ENCODE assay signal across 27 mouse cellular contexts in the genomic region with DNA sequence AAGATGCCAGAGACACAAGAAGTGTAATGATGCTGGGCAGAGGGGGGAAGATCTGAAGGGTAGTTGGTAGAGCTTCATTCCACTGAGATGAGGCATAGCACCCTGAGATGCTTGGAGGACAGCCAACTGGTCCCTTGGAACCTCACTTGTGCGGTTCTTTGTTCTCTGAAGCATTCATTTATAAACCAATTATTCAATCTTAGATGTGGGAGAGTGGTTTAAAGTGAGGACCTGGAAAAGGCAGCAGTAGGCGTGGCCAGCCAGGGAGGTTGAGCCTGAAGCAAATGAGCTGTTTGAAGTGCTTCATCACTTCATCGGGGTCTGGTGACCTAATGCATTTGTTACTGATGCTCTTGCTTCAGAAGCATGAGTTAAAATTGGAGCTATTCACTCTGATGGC. TPM values are rescaled to one million over a fixed set of nuclear protein-coding genes. Genes with fewer than 3 reads are reported as not detected.
A peak's percentile ranks its signal among the peaks of the same experiment; 100 is the strongest.
DNase-seq lines count a peak whose midpoint lies in the region; TF ChIP-seq lines count a peak whose summit lies in the region.
"Had no signal": no experiment of that assay in that cellular context is flagged by ENCODE, and none has a peak within 500 bp of the region (broad histone marks: within the 10 kb centered on the region; RNA-seq: fewer than 3 reads in every experiment).

No protein-coding gene starts in this region.

- peaks cover 8% of the 10 kb centered on the region for H3K4me1 ChIP-seq in ES-Bruce4 (ENCODE audit: control insufficient read depth, insufficient read depth, low read length)
- H3K4me1 ChIP-seq in kidney, adult 2 months (ENCODE audit: control insufficient read depth, insufficient read depth, low read length): no peaks in the 10 kb centered on the region
- H3K4me1 ChIP-seq: hindbrain, embryonic 10.5 days; kidney, embryonic 15.5 days; midbrain, embryonic 12.5 days; neural tube, embryonic 15.5 days had no signal

- no peak overlapping the region for H3K4me3 ChIP-seq in layer of hippocampus, adult 2 months
- no peak overlapping the region for H3K4me3 ChIP-seq in ES-Bruce4 (ENCODE audit: low read depth, low read length)
- H3K4me3 ChIP-seq in kidney, adult 2 months (ENCODE audit: insufficient read depth, low read depth, low read length): no peak overlapping the region
- H3K4me3 ChIP-seq: hindbrain, embryonic 10.5 days; kidney, embryonic 15.5 days; liver, embryonic 12.5 days; midbrain, embryonic 12.5 days; neural tube, embryonic 15.5 days had no signal

- no peak for DNase-seq in layer of hippocampus, adult 2 months (ENCODE audit: low spot score in 2 of 2)
- DNase-seq in layer of hippocampus, postnatal 14 days (ENCODE audit: low spot score in 2 of 2): no peak
- DNase-seq in induced T-regulatory cell, adult 2 months (ENCODE audit: low read depth): peak; percentile 66
- peak; percentile 79 for DNase-seq in thymus, postnatal 14 days
- no peak for DNase-seq in right cerebral cortex, postnatal 36 days (ENCODE audit: low spot score in 2 of 2)
- no peak for DNase-seq in kidney, adult 2 months
- DNase-seq in adrenal gland, adult 18-20 months (ENCODE audit: low spot score in 2 of 2): no peak
- DNase-seq: adrenal gland, postnatal 25 days; cerebellum, adult 2 months; forebrain, postnatal 0 days; heart, adult 18-20 months; lung, embryonic 14.5 days; lung, postnatal 4 days; right cerebral cortex, adult 18-20 months; spleen, adult 18-20 months had no signal

- no peak for TF ChIP-seq CTCF in layer of hippocampus, adult 2 months (conservative IDR thresholded peaks at IDR 0.05)
- no peak for TF ChIP-seq CTCF in ES-Bruce4 (IDR thresholded peaks at IDR 0.05; ENCODE audit: low read depth, low read length)
- TF ChIP-seq CTCF in kidney, adult 2 months (conservative IDR thresholded peaks at IDR 0.05; ENCODE audit: insufficient read depth, insufficient read length, low read depth, low read length): no peak

- no peaks in the 10 kb centered on the region for H3K36me3 ChIP-seq in ES-Bruce4 (ENCODE audit: control insufficient read depth, insufficient read depth, low read length, poor library complexity, severe bottlenecking)
- H3K36me3 ChIP-seq in kidney, adult 2 months (ENCODE audit: control insufficient read depth, insufficient read depth, low read length): no peaks in the 10 kb centered on the region
- H3K36me3 ChIP-seq: hindbrain, embryonic 10.5 days; kidney, embryonic 15.5 days; liver, embryonic 12.5 days; midbrain, embryonic 12.5 days; neural tube, embryonic 15.5 days had no signal

- H3K27me3 ChIP-seq in ES-Bruce4 (ENCODE audit: control insufficient read depth, insufficient read depth, low read length, poor library complexity, severe bottlenecking): no peaks in the 10 kb centered on the region
- H3K27me3 ChIP-seq in kidney, adult 2 months (replicated peaks; ENCODE audit: control insufficient read depth, insufficient read depth, low read length): no peaks in the 10 kb centered on the region
- H3K27me3 ChIP-seq: CH12.LX; kidney, embryonic 15.5 days; liver, embryonic 12.5 days; midbrain, embryonic 12.5 days; neural tube, embryonic 15.5 days had no signal

- H3K9me3 ChIP-seq in ES-Bruce4 (replicated peaks; ENCODE audit: control insufficient read depth, insufficient read depth, low read length, poor library complexity, severe bottlenecking): no peaks in the 10 kb centered on the region
- H3K9me3 ChIP-seq: hindbrain, embryonic 10.5 days; kidney, embryonic 15.5 days; liver, embryonic 12.5 days; midbrain, embryonic 12.5 days; neural tube, embryonic 15.5 days had no signal

- H3K9ac ChIP-seq in ES-Bruce4 (ENCODE audit: low read depth, poor library complexity, severe bottlenecking): no peak overlapping the region
- H3K9ac ChIP-seq: forebrain, postnatal 0 days; kidney, embryonic 15.5 days; liver, embryonic 12.5 days; lung, embryonic 14.5 days; midbrain, embryonic 12.5 days; neural tube, embryonic 15.5 days had no signal

- H3K27ac ChIP-seq in layer of hippocampus, adult 2 months: peak overlapping the region; percentile 43; the same call in 1 of the 2 replicates
- H3K27ac ChIP-seq in ES-Bruce4 (ENCODE audit: insufficient read depth, low read length): 0 out of 2 replicates have a peak overlapping the region, but pooled peaks have one; percentile 12
- H3K27ac ChIP-seq in kidney, adult 2 months (ENCODE audit: insufficient read depth, low read depth, low read length): no peak overlapping the region
- H3K27ac ChIP-seq: hindbrain, embryonic 10.5 days; kidney, embryonic 15.5 days; liver, embryonic 12.5 days; midbrain, embryonic 12.5 days; neural tube, embryonic 15.5 days had no signal

- 29% methylated on average over 3 of the region's 3 CpGs for WGBS in kidney, adult 2 months

- TF ChIP-seq POLR2A in ES-Bruce4 (IDR thresholded peaks at IDR 0.05; ENCODE audit: insufficient read depth, low read length): no peak
- TF ChIP-seq POLR2A in kidney, adult 2 months (IDR thresholded peaks at IDR 0.05; ENCODE audit: low read depth, low read length): no peak

- TF ChIP-seq EP300 in ES-Bruce4 (IDR thresholded peaks at IDR 0.05; ENCODE audit: insufficient read depth, low read depth, low read length): no peak

RNA-seq across cellular contexts. Expression of a gene that starts 37.7 kb away (rescaled TPM):
- total RNA-seq in layer of hippocampus, adult 2 months (2021): not detected
- total RNA-seq in layer of hippocampus, postnatal 14 days (2021): not detected
- not detected in 2 replicates for polyA plus RNA-seq in ES-Bruce4 (2011; ENCODE audit: insufficient read depth, insufficient read length, low read depth, missing spikeins)
- polyA plus RNA-seq in kidney, adult 2 months (2012; rRNA removed): not detected in 2 replicates
- total RNA-seq in adrenal gland, adult 18-20 months (2021): not detected
- total RNA-seq: adrenal gland, postnatal 25 days; CH12.LX; forebrain, postnatal 0 days; gastrocnemius, adult 8-10 months; heart, adult 18-20 months; layer of hippocampus, adult 18-20 months; left cerebral cortex, adult 18-20 months had no signal
- polyA plus RNA-seq: cerebellum, adult 2 months; forebrain, postnatal 0 days; heart, embryonic 14.5 days; hindbrain, embryonic 10.5 days; kidney, embryonic 15.5 days; limb, embryonic 11.5 days; liver, embryonic 12.5 days; lung, embryonic 14.5 days; midbrain, embryonic 12.5 days; neural tube, embryonic 15.5 days had no signal

RNA-seq across cellular contexts. Expression of a gene that starts 46.0 kb away (rescaled TPM):
- total RNA-seq in layer of hippocampus, adult 2 months (2021): 10 to 100 TPM; 74.3 to 77.3 TPM
- total RNA-seq in layer of hippocampus, postnatal 14 days (2021): 10 to 100 TPM; 61.1 to 62.1 TPM
- 4.0 and 5.7 TPM in 2 replicates for polyA plus RNA-seq in ES-Bruce4 (2011; ENCODE audit: insufficient read depth, insufficient read length, low read depth, missing spikeins)
- 4.0 and 5.6 TPM in 2 replicates for polyA plus RNA-seq in kidney, adult 2 months (2012; rRNA removed)
- 1 to 10 TPM; 4.7 to 9.1 TPM for total RNA-seq in adrenal gland, adult 18-20 months (2021)
- total RNA-seq: CH12.LX had no signal

Comparison
In these comparisons a context has a peak if more than half of its experiments do, and no peak if none do; other contexts are left out.
1. DNase-seq: peak in induced T-regulatory cell, adult 2 months (single experiment) and thymus, postnatal 14 days (single experiment); none in layer of hippocampus, adult 2 months (0 of 2), layer of hippocampus, postnatal 14 days (0 of 2), right cerebral cortex, postnatal 36 days (0 of 2), kidney, adult 2 months (single experiment) and adrenal gland, adult 18-20 months (0 of 2).
2. RNA of a gene that starts 46.0 kb away (total RNA-seq): 74.3 to 77.3 TPM in layer of hippocampus, adult 2 months and 61.1 to 62.1 TPM in layer of hippocampus, postnatal 14 days; 4.7 to 9.1 TPM in adrenal gland, adult 18-20 months; every median in the first group is over 4 times any median in the second.